Mouse (Mus musculus) left cerebral cortex, postnatal 36 days (tissue): ENCODE results near the gene Ltbr. TPM values are rescaled to one million over a fixed set of nuclear protein-coding genes. Genes with fewer than 3 reads are reported as not detected.
"Not testable (repeated sequence)": the region's sequence is repeated elsewhere in the genome, so short reads cannot be mapped to it uniquely, and the experiment has no call there.

ENCODE experiments used
- DNase-seq, 2 experiments: peaks; one replicate each; pipeline ENCODE4 v3.0.0; 2021 to 2022; ENCODE audit warnings: low spot score in 2 of 2, mixed read lengths in 1 of 2
- intact Hi-C: fragments of 180-260 bp; cut with DNase I; formaldehyde crosslinking; loops from one replicate; pipeline ENCODE4 v1.15.1; 2025
- total RNA-seq, 2 experiments: library from RNA; stranded (reverse); gene quantifications; 2 replicates each; pipeline ENCODE4 v1.2.3; 2021

Ltbr gene
- total RNA-seq, 2 experiments from 2014 or later = 7.4 to 8.4 TPM

- DNase-seq = no peak
- intact Hi-C loops = no loop called here
These were observed 5.6 kb upstream of the Ltbr start for GRCm38 (mm10) chr6:125318981-125319918.

GRCm38 (mm10) chr6:125317077-125317476 lies 3.4 kb upstream of the Ltbr start:
- intact Hi-C loops = no loop called here

GRCm38 (mm10) chr6:125314746-125315145 lies 1.1 kb upstream of the Ltbr start:
- no peak for DNase-seq
- intact Hi-C loops = no loop called here

More at GRCm38 (mm10) chr6:125317077-125317476, 3.4 kb upstream of the Ltbr start:
- DNase-seq = no peak

GRCm38 (mm10) chr6:125314231-125314563 lies 512 bp upstream of the Ltbr start:
- intact Hi-C loops = no loop called here
- DNase-seq = no peak

- no peak for DNase-seq
- intact Hi-C loops = no loop called here
These were observed 917 bp downstream of the Ltbr start for GRCm38 (mm10) chr6:125312581-125313355.

DNA sequence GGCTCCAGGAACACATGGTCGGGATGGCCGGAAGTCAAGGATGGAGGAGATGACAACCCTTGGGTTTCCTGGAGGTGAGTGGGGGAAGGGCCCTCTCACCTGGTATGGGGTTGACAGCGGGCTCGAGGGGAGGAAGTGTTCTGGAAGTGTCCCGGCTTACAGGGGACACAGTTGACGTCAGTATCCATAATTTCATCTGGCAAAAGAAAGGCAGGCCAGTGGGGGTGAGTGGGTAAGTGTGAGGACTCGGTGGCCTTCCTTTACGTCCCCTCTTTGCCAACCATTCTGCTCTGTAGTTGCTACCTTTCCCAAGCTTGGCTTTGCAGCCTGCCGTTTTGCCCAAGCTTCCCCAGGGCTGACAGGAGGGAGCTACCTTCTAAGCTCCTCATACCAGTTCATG lies 1.5 kb downstream of the Ltbr start:
- intact Hi-C loops = no loop called here
- DNase-seq = no peak

GRCm38 (mm10) chr6:125309406-125309805 lies 4.3 kb downstream of the Ltbr start:
- intact Hi-C loops = no loop called here
- no peak for DNase-seq

GRCm38 (mm10) chr6:125308921-125309320 lies 4.8 kb downstream of the Ltbr start:
- intact Hi-C loops = no loop called here
- no peak for DNase-seq

GRCm38 (mm10) chr6:125307091-125307490 lies 6.6 kb downstream of the Ltbr start:
- intact Hi-C loops = no loop called here
- no peak for DNase-seq

DNA sequence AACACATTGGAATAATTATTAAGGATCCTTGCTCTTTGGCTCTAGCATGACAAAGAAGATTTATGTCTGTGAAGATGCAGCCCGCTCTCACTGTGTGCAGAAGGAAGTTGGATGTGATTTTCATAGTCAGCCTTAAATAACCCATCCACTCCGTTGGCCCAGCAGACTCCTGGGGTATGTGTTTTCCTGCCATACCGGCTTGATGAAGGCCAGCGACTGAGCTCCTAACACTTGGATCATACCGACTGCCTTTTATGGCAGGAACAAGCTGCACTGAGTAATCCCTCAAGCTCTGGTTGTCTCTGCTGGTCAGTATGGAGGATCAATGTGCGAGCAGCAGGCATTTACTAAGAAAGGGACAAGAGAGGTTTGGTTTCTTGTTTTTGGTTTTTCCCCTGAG lies 8.2 kb downstream of the Ltbr start:
- intact Hi-C loops = no loop called here

GRCm38 (mm10) chr6:125304408-125304807 lies 9.3 kb downstream of the Ltbr start:
- intact Hi-C loops = not testable (repeated sequence)

More for the DNA sequence above, 8.2 kb downstream of the Ltbr start:
- no peak for DNase-seq

GRCm38 (mm10) chr6:125303242-125303641 lies 10.4 kb downstream of the Ltbr start:
- intact Hi-C loops = no loop called here

More at GRCm38 (mm10) chr6:125304408-125304807, 9.3 kb downstream of the Ltbr start:
- DNase-seq = not testable (repeated sequence)

GRCm38 (mm10) chr6:125302231-125302982 lies 11.3 kb downstream of the Ltbr start:
- intact Hi-C loops = no loop called here
- DNase-seq = no peak

More at GRCm38 (mm10) chr6:125303242-125303641, 10.4 kb downstream of the Ltbr start:
- DNase-seq = no peak

DNA sequence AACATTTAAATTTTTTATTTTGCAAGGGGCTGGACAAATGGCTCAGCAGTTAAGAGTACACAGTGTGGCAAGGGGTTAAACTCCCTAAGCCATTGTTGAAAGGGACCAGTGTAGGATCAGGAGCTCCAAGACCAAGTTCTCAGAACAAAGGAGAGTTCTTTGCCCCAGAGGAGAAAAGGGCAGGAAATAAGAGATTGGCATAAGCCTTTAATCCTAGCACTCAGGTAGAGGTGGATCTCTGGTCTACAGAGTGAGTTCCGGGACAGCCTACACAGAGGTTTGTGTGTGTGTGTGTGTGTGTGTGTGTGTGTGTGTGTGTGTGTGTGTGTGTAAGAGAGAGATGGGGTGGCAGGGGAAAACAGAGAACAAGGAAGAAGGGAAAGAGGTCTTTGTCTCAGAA lies 12.7 kb downstream of the Ltbr start:
- DNase-seq = no peak
- intact Hi-C loops = no loop called here

DNA sequence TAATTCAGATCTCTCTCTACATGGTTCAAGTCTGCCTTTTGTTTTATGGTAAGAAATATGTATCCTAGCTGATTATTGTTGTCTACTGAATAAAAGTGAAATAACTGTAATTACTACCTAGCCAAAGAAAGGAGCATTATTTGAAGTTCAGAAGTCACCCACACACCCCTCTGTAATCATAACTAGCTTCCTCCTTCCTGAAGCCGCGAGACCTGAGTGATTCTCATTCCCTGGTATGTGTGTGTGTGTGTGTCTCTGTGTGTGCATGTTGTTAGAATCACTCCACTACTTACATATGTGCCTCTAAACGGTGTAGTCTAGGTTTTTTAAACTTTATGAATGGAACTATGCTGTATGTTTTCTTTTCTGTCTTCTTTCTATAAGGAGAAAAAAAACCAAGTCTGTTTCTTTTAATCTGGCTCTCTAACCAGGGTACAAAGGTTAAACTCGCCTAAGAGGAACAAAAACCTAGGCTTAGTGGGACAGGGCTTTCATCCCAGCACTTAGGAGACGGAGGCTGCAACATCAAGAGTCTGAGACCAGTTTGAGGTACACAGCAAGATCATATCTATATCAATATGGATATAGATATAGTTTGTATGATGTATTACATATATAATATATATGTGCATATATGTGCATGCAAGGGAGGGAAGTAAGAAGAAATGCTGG lies 16.4 kb downstream of the Ltbr start:
- no peak for DNase-seq
- intact Hi-C loops = no loop called here

- intact Hi-C loops = no loop called here
- DNase-seq = no peak
These were observed 19.6 kb downstream of the Ltbr start for GRCm38 (mm10) chr6:125294049-125294448.

GRCm38 (mm10) chr6:125292256-125292655 lies 21.4 kb downstream of the Ltbr start:
- intact Hi-C loops = no loop called here
- DNase-seq = no peak

GRCm38 (mm10) chr6:125291329-125291728 lies 22.4 kb downstream of the Ltbr start:
- peak; percentile 26 to 27 for DNase-seq

DNA sequence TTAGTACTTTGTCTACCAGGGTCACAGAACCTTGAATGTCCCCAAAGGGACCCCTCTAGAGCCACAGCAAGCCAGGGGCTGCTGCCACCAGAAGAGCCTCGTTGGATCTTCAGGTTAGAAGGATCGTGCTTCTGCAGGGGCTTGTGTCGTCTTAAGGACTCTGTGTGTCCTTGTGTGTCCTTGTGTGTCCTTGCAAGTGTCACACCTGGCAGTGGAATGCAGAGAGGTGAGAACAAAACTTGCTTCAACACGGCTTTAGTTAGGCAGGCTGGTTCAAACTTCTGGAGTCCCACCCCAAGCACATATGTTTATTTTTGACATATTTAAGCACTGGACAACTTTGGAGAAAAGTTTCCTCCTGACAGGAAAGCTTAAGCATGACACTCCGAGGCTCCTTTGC lies 25.0 kb downstream of the Ltbr start:
- intact Hi-C loops = loop anchor here (5.0 kb wide), 1 partner anchor 74 kb away; no protein-coding TSS in a partner anchor
- no peak for DNase-seq

More at GRCm38 (mm10) chr6:125291329-125291728, 22.4 kb downstream of the Ltbr start:
- intact Hi-C loops = no loop called here
